Mouse (Mus musculus) heart, embryonic 16.5 days (tissue): ENCODE measurements around the gene Gm10799. TPM values are rescaled to one million over a fixed set of nuclear protein-coding genes. Genes with fewer than 3 reads are reported as not detected.
"Not testable (repeated sequence)": the region's sequence is repeated elsewhere in the genome, so short reads cannot be mapped to it uniquely, and the experiment has no call there.

Experiments
- ATAC-seq: fragments of 200-750 bp; cut with Nextera tagmentation; replicated peaks from 2 replicates; pipeline ENCODE4 v1.8.0; 2017; ENCODE audit warnings: moderate number of reproducible peaks; ENCODE audit not compliant: insufficient read depth, low FRiP score; ENCODE audit errors: extremely low read depth
- H3K27ac ChIP-seq: fragments of 300-500 bp; sonication (generic); 2 replicates; pipeline ENCODE4 v1.5.1; 2014; ENCODE audit warnings: mild to moderate bottlenecking, low read length, control low read depth, moderate library complexity
- H3K27me3 ChIP-seq: fragments of 300-500 bp; sonication (generic); 2 replicates; pipeline ENCODE4 v1.6.1; 2014; ENCODE audit warnings: low read length, mixed read lengths; ENCODE audit not compliant: control insufficient read depth, insufficient read depth
- H3K36me3 ChIP-seq: fragments of 300-500 bp; sonication (generic); 2 replicates; pipeline ENCODE4 v1.6.1; 2014; ENCODE audit not compliant: control insufficient read depth, insufficient read depth
- H3K4me1 ChIP-seq: fragments of 300-500 bp; sonication (generic); 2 replicates; pipeline ENCODE4 v1.6.1; 2014; ENCODE audit warnings: low read length, mixed read lengths; ENCODE audit not compliant: control insufficient read depth, insufficient read depth
- H3K4me2 ChIP-seq: fragments of 300-500 bp; sonication (generic); 2 replicates; pipeline ENCODE4 v1.6.1; 2014; ENCODE audit warnings: low read depth, mild to moderate bottlenecking, control low read depth, low read length
- H3K4me3 ChIP-seq: fragments of 300-500 bp; sonication (generic); 2 replicates; pipeline ENCODE4 v1.5.1; 2014; ENCODE audit warnings: mild to moderate bottlenecking, control low read depth, low read length
- H3K9ac ChIP-seq: fragments of 300-500 bp; sonication (generic); 2 replicates; pipeline ENCODE4 v1.6.1; 2014; ENCODE audit warnings: low read length, control low read depth
- H3K9me3 ChIP-seq: fragments of 300-500 bp; sonication (generic); replicated peaks from 2 replicates; pipeline ENCODE4 v1.6.1; 2016; ENCODE audit warnings: low read length; ENCODE audit not compliant: control insufficient read depth
- WGBS: fragments of 180-500 bp; shearing (Covaris S2); extraction: QIAGEN DNeasy Blood & Tissue Kit; methylation state at CpG from one replicate; pipeline ENCODE4 v1.1.7; 2014; 5-methylcytosine and 5-hydroxymethylcytosine counted together
- polyA plus RNA-seq: library from polyadenylated mRNA; unstranded; fragments of >200 nt; fragmentation: Nextera tagmentation; extraction: Ambion mirVana; gene quantifications from 2 replicates; pipeline ENCODE4 v1.2.1, GENCODE M21; 2015

Gm10799 gene
- polyA plus RNA-seq, 1 experiment from 2014 or later, result not detected

GRCm38 (mm10) chr2:104099946-104100345, 31.6 kb upstream of the Gm10799 start:
- Histone ChIP-seq H3K4me3 (no peak overlapping the region), H3K4me1 (peaks cover 17% of the 10 kb centered on the region)
- ATAC-seq, result no peak

GRCm38 (mm10) chr2:104099231-104099585, 30.9 kb upstream of the Gm10799 start:
- peaks cover 17% of the 10 kb centered on the region for H3K4me1 ChIP-seq
- no peaks in the 10 kb centered on the region for H3K36me3 ChIP-seq
- ATAC-seq, result no peak
- no peaks in the 10 kb centered on the region for H3K9me3 ChIP-seq
- no peaks in the 10 kb centered on the region for H3K27me3 ChIP-seq
- H3K4me2 ChIP-seq, result no peak overlapping the region
- WGBS, result 94% methylated on average over 2 of the region's 2 CpGs
- no peak overlapping the region for H3K4me3 ChIP-seq
- H3K9ac ChIP-seq, result no peak overlapping the region
- H3K27ac ChIP-seq, result peak overlapping the region; percentile 31; the same call in 1 of the 2 replicates

More at GRCm38 (mm10) chr2:104099946-104100345, 31.6 kb upstream of the Gm10799 start:
- Histone ChIP-seq H3K27ac (no peak overlapping the region), H3K4me2 (no peak overlapping the region; the same call in 1 of the 2 replicates), H3K36me3 (no peaks in the 10 kb centered on the region), H3K27me3 (no peaks in the 10 kb centered on the region), H3K9me3 (no peaks in the 10 kb centered on the region), H3K9ac (no peak overlapping the region)
- 59% methylated on average over 1 of the region's 1 CpGs for WGBS

GRCm38 (mm10) chr2:104098529-104099230, 30.3 kb upstream of the Gm10799 start:
- Histone ChIP-seq H3K27ac (peak overlapping the region; percentile 31; the same call in 1 of the 2 replicates), H3K4me1 (peaks cover 17% of the 10 kb centered on the region), H3K4me2 (no peak overlapping the region), H3K9me3 (no peaks in the 10 kb centered on the region), H3K36me3 (no peaks in the 10 kb centered on the region), H3K9ac (no peak overlapping the region), H3K4me3 (no peak overlapping the region; the same call in 1 of the 2 replicates), H3K27me3 (no peaks in the 10 kb centered on the region)
- WGBS, result 5% methylated on average over 3 of the region's 3 CpGs
- peak; percentile 25; the same call in 1 of the 2 replicates for ATAC-seq

- 89% methylated on average over 4 of the region's 4 CpGs for WGBS
- H3K4me2 ChIP-seq, ATAC-seq, H3K9me3 ChIP-seq, H3K27me3 ChIP-seq, H3K4me3 ChIP-seq, H3K27ac ChIP-seq, H3K36me3 ChIP-seq, H3K9ac ChIP-seq: not testable (repeated sequence)
- peaks cover 11% of the 10 kb centered on the region for H3K4me1 ChIP-seq
These were observed 29.0 kb upstream of the Gm10799 start for GRCm38 (mm10) chr2:104097396-104097795.

- peaks cover 11% of the 10 kb centered on the region for H3K4me1 ChIP-seq
- H3K4me2 ChIP-seq, result peak overlapping the region; percentile 64
- not testable (repeated sequence) for ATAC-seq
These were observed 28.4 kb upstream of the Gm10799 start for GRCm38 (mm10) chr2:104096796-104097195.

GRCm38 (mm10) chr2:104096256-104096655, 27.9 kb upstream of the Gm10799 start:
- WGBS, result 21% methylated on average over 10 of the region's 10 CpGs
- Histone ChIP-seq H3K4me1 (peaks cover 11% of the 10 kb centered on the region), H3K9me3 (no peaks in the 10 kb centered on the region), H3K27ac (peak overlapping the region; percentile 88), H3K27me3 (no peaks in the 10 kb centered on the region), H3K4me2 (peak overlapping the region; percentile 64), H3K4me3 (peak overlapping the region; percentile 74), H3K36me3 (no peaks in the 10 kb centered on the region), H3K9ac (peak overlapping the region; percentile 74)
- ATAC-seq, result no peak

More at GRCm38 (mm10) chr2:104096796-104097195, 28.4 kb upstream of the Gm10799 start:
- WGBS, result 68% methylated on average over 1 of the region's 1 CpGs
- H3K36me3 ChIP-seq, H3K9me3 ChIP-seq, H3K27me3 ChIP-seq, H3K9ac ChIP-seq: not testable (repeated sequence)
- peak overlapping the region; percentile 39; the same call in 1 of the 2 replicates for H3K27ac ChIP-seq
- peak overlapping the region; percentile 74 for H3K4me3 ChIP-seq

GRCm38 (mm10) chr2:104095741-104096213, 27.4 kb upstream of the Gm10799 start, which contains the start of gene Cd59a:
Cd59a (plus strand) TSS chr2:104095801.
- Histone ChIP-seq H3K4me2 (peak within 1 kb of the TSS; percentile 64), H3K9me3 (no peaks in the 10 kb centered on the region), H3K4me1 (peaks cover 11% of the 10 kb centered on the region), H3K9ac (peak within 1 kb of the TSS; percentile 74), H3K27ac (peak within 1 kb of the TSS; percentile 88), H3K27me3 (no peaks in the 10 kb centered on the region), H3K4me3 (peak within 1 kb of the TSS; percentile 74), H3K36me3 (no peaks in the 10 kb centered on the region)
- WGBS, result 5% methylated on average over 15 of the region's 15 CpGs
- ATAC-seq, result peak; percentile 91

GRCm38 (mm10) chr2:104093305-104093704, 25.0 kb upstream of the Gm10799 start:
- WGBS, result 72% methylated on average over 2 of the region's 2 CpGs
- no peak overlapping the region for H3K27ac ChIP-seq
- H3K9me3 ChIP-seq, result no peaks in the 10 kb centered on the region
- no peaks in the 10 kb centered on the region for H3K27me3 ChIP-seq
- H3K4me3 ChIP-seq, result no peak overlapping the region
- no peaks in the 10 kb centered on the region for H3K36me3 ChIP-seq
- no peak overlapping the region for H3K9ac ChIP-seq
- H3K4me2 ChIP-seq, result no peak overlapping the region
- ATAC-seq, result no peak
- peaks cover 2% of the 10 kb centered on the region; the same call in 1 of the 2 replicates for H3K4me1 ChIP-seq

GRCm38 (mm10) chr2:104087562-104087961, 19.2 kb upstream of the Gm10799 start:
- not testable (repeated sequence) for H3K4me2 ChIP-seq, H3K27me3 ChIP-seq, H3K9me3 ChIP-seq, H3K4me3 ChIP-seq, H3K4me1 ChIP-seq, H3K27ac ChIP-seq, ATAC-seq, H3K36me3 ChIP-seq, H3K9ac ChIP-seq
- WGBS, result 56% methylated on average over 1 of the region's 1 CpGs
